Mouse (Mus musculus): ENCODE data around the gene C9. TPM values are rescaled to one million over a fixed set of nuclear protein-coding genes. Genes with fewer than 3 reads are reported as not detected.

The C9 gene
- total RNA-seq (2018; cell fraction: chromatin; rRNA removed), result not detected
- not detected for total RNA-seq (2018; cell fraction: cytosol; rRNA removed)
- total RNA-seq (2018; cell fraction: nucleus; rRNA removed), result not detected
- not detected in 3 replicates for polyA plus RNA-seq (2018)

DNA sequence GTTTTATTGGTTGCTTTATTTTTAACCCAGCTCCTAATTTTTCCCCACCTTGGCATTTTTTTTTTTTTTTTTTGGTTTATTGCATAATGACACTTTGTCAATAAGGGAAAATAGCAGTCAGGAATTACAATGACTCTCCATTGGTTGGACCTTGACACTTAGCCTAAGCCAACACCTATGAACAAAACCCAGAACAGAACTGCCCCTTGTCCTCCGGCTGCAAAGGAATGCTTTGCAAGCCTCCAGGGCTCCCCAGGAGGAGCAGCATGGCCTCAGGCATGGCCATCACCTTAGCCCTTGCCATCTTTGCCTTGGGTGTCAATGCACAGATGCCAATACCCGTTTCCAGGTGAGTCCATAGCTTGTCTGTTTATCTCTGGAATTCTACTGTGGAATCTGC, at the start of gene C9:
Gene C9 (plus strand): TSS at position 193 of the 400 bp plus-strand sequence.
- Histone ChIP-seq H3K79me2 (ENCODE audit: inconsistent target) (no peaks in the 10 kb centered on the region), H3K36me3 (ENCODE audit: inconsistent target) (no peaks in the 10 kb centered on the region), H3K4me3 (ENCODE audit: inconsistent target) (no peak within 1 kb of the TSS), H3K27ac (no peak within 1 kb of the TSS)
- 97% methylated on average over 2 of the region's 2 CpGs for WGBS (ENCODE audit: missing documents)

DNA sequence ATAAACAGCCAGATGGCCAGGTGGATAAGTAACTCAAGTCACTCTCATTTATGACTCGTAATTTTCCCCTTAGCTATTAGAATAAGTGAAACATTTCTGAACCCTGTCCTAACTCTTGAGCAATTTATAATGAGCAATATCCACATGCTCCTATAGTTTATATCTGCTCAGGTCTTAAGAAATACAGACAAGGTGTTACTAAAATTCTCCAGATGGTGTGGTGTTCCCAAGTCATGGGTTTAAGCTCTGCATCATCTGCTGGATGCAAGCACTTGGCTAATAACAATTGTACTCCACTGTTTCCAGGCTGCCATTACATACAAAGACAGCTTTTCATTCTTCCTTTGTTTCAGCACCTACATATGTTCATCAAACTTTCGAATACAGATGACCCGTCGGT, 46.9 kb upstream of the C9 start:
- 99% methylated on average over 4 of the region's 4 CpGs for WGBS (ENCODE audit: missing documents)
- no peak overlapping the region for H3K27ac ChIP-seq
- H3K4me3 ChIP-seq (ENCODE audit: inconsistent target), result no peak overlapping the region
- peaks cover 100% of the 10 kb centered on the region for H3K79me2 ChIP-seq (ENCODE audit: inconsistent target)
- H3K36me3 ChIP-seq (ENCODE audit: inconsistent target), result peaks cover 32% of the 10 kb centered on the region; the same call in 1 of the 2 replicates

DNA sequence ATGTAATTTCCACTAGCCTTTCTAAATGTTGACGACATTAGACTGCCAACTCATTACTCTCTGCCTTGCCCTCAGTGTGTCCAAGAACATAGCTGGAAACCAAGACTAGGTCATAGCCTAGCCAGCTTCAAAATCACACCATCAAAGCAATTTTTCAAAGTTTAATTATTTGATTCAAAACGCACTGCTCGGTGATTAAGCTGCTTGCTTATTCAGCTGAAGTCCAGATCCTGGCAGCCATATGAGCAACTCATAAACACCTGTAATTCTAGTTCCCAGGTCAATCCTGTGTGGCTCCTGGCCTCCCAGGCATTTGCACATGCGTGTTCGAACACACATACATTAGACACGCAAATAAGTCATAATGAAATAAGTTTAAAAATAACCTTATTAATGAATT, 46.2 kb upstream of the C9 start:
- WGBS (ENCODE audit: missing documents), result 99% methylated on average over 6 of the region's 6 CpGs
- Histone ChIP-seq H3K27ac (no peak overlapping the region), H3K79me2 (ENCODE audit: inconsistent target) (peaks cover 100% of the 10 kb centered on the region), H3K4me3 (ENCODE audit: inconsistent target) (no peak overlapping the region), H3K36me3 (ENCODE audit: inconsistent target) (peaks cover 26% of the 10 kb centered on the region; the same call in 1 of the 2 replicates)

DNA sequence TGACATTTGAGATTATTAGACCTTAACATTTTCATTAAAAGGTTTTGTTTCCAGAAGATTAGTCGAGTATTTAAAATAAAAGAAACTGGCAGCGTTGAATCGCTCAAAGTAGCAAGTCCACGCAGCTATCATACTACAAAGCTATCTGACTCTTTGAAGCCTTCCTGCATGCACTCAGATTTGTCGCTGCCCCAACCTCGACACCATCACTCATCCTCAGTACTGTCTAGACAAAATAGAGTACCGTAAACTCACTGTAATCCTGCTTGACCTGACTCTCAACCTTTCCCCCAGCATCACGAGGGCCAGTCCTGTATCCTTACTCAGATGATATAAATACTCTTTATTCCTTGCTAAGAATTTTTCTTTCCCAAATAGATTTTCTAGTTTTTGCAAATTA, 45.0 kb upstream of the C9 start:
- H3K36me3 ChIP-seq (ENCODE audit: inconsistent target), result peaks cover 27% of the 10 kb centered on the region; the same call in 1 of the 2 replicates
- H3K79me2 ChIP-seq (ENCODE audit: inconsistent target), result peaks cover 100% of the 10 kb centered on the region
- H3K4me3 ChIP-seq (ENCODE audit: inconsistent target), result no peak overlapping the region
- H3K27ac ChIP-seq, result no peak overlapping the region
- 97% methylated on average over 8 of the region's 8 CpGs for whole genome bisulfite sequencing (ENCODE audit: missing documents)

DNA sequence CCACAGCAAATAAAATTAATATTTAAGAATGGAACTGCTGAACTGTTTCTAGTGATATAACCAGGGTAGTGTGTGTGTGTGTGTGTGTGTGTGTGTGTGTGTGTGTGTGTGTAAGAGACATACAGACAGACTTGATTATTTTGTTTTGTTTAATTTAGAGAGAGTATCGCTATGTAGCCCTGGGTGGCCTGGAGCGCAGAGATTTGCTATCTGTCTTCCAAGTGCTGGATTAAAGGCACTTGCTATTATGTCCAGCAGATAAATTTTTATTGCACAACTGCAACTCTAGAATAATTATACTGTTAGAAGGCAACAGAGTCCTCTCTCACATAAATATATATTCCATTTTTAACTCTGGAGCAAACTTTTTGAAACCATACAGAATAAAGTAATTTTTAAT, 42.7 kb upstream of the C9 start:
- peaks cover 27% of the 10 kb centered on the region; the same call in 1 of the 2 replicates for H3K36me3 ChIP-seq (ENCODE audit: inconsistent target)
- no peak overlapping the region for H3K4me3 ChIP-seq (ENCODE audit: inconsistent target)
- 90% methylated on average over 2 of the region's 2 CpGs for WGBS (ENCODE audit: missing documents)
- H3K27ac ChIP-seq, result no peak overlapping the region
- peaks cover 100% of the 10 kb centered on the region for H3K79me2 ChIP-seq (ENCODE audit: inconsistent target)

DNA sequence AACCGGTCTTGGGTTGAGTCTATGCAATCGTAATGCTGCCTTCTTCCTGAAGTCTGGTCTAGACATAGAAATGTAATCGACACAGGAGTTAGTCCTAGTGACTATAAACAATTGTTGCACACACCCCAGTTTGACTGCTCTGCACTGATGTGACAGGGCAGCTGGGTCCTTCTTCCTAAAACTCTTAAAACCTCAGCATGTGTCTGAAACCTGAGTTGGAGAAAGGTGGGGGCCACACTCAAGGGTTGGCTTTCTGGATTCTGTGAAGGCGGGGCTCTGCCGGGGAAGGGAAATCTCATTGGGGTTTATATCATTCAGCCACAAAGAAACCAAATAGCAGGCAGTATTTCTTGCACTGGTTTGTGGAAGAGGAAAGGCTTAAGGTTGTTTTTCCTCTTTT, 41.0 kb upstream of the C9 start:
- Histone ChIP-seq H3K79me2 (ENCODE audit: inconsistent target) (peaks cover 100% of the 10 kb centered on the region), H3K27ac (peak overlapping the region; percentile 24), H3K36me3 (ENCODE audit: inconsistent target) (0 out of 2 replicates have a peak, but pooled peaks cover 21% of the 10 kb centered on the region), H3K4me3 (ENCODE audit: inconsistent target) (no peak overlapping the region)
- WGBS (ENCODE audit: missing documents), result 29% methylated on average over 5 of the region's 5 CpGs

DNA sequence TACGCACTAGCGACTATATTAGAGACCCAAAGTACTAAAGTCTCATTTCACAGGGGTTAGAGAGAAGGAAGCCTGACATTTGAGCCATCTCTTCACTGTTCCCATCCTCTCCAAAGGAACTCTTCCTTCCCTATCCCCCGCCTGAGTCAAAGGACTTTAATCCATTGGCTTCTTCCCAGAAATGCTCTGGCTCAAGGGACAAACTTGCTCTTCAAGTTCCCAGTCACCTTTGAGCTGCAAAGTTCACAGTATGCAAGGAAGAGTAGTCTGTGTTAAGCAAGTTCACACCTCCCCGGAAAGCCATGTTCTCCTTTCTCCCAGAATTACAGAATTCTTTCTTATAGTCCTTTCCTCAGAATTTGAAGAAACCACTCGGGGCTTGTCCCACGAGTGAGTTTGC, 38.4 kb upstream of the C9 start:
- Histone ChIP-seq H3K79me2 (ENCODE audit: inconsistent target) (peaks cover 96% of the 10 kb centered on the region), H3K36me3 (ENCODE audit: inconsistent target) (0 out of 2 replicates have a peak, but pooled peaks cover 16% of the 10 kb centered on the region), H3K4me3 (ENCODE audit: inconsistent target) (no peak overlapping the region), H3K27ac (0 out of 2 replicates have a peak overlapping the region, but pooled peaks have one; percentile 10)
- 96% methylated on average over 4 of the region's 6 CpGs for WGBS (ENCODE audit: missing documents)

DNA sequence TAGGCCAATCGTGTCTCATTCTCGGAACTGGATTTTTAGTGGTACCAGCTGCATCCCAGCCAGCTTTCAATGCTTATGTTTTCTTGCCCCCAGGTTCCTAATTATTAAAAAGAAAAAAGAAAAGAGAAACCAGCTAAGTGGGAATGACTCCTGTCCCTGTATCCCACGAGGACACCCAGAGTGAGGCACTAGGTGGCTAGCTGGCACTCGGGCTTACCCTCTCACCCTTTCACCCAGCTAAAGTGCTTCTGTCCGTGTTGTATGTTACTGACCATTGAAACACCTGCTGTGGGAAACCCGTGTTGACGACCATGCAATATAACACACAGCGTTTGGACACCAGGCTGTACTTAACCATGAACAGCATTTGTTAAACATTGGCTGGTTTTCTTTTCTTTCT, 36.1 kb upstream of the C9 start:
- Histone ChIP-seq H3K4me3 (ENCODE audit: inconsistent target) (no peak overlapping the region), H3K27ac (peak overlapping the region; percentile 95; the same call in 1 of the 2 replicates), H3K79me2 (ENCODE audit: inconsistent target) (peaks cover 96% of the 10 kb centered on the region), H3K36me3 (ENCODE audit: inconsistent target) (0 out of 2 replicates have a peak, but pooled peaks cover 16% of the 10 kb centered on the region)
- 95% methylated on average over 8 of the region's 8 CpGs for WGBS (ENCODE audit: missing documents)

DNA sequence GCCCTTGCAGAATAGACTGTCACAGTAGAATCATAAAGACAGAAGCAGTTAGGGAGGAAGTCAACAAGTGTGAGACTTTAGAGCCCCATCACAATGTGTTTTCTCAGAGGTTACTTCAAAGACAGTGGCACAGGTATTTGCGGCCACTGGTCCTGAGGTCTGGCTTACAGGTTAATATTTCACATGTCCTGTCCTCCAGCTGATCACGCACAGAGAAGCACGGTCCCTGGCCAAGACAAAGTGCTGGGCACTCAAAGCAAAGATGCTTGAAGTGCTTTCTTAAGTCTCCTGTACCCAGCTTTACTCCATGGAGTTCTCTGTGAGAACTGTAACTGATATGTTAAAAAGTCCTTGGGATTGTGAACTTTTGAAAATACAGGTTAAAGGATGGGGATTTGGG, 35.0 kb upstream of the C9 start:
- WGBS (ENCODE audit: missing documents), result 100% methylated on average over 3 of the region's 3 CpGs
- H3K79me2 ChIP-seq (ENCODE audit: inconsistent target), result peaks cover 96% of the 10 kb centered on the region
- 0 out of 2 replicates have a peak, but pooled peaks cover 11% of the 10 kb centered on the region for H3K36me3 ChIP-seq (ENCODE audit: inconsistent target)
- H3K4me3 ChIP-seq (ENCODE audit: inconsistent target), result no peak overlapping the region
- H3K27ac ChIP-seq, result peak overlapping the region; percentile 95

DNA sequence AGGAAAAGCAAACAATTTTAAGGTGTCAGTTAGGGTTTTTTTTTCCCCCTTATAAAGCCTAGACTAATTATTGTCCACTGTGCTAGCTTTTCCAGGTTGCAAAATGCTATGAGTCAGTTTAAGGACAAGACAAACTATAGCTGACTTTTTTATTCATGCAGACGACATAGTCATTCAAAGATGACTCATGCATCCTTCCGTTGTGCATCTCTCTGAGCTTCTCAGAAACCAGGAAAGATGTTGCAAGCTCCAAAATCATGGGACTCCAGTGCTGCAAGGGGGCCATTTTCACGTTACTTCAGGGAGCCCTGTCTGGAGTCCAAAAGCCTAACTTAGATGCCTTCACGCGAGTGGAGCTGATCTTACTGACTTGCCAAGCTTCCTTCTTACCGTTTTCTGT, 33.8 kb upstream of the C9 start:
- 0 out of 2 replicates have a peak, but pooled peaks cover 6% of the 10 kb centered on the region for H3K36me3 ChIP-seq (ENCODE audit: inconsistent target)
- peaks cover 96% of the 10 kb centered on the region for H3K79me2 ChIP-seq (ENCODE audit: inconsistent target)
- H3K4me3 ChIP-seq (ENCODE audit: inconsistent target), result no peak overlapping the region
- WGBS (ENCODE audit: missing documents), result 10% methylated on average over 6 of the region's 6 CpGs
- peak overlapping the region; percentile 95 for H3K27ac ChIP-seq

DNA sequence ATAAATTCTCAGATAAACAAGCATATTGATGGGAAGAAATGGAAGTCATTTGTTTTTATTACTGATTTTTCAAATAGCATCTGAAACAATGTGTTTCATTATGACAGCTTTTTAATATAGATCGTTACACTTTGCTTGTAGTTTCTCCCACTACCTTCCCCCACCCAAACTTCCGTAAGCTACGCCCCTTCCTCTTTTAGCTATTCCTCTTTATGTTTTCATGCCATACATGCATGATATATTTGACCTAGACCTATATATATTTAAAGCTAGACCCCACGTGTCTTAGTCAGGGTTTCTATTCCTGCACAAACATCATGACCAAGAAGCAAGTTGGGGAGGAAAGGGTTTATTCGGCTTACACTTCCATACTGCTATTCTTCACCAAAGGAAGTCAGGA, 29.8 kb upstream of the C9 start:
- H3K79me2 ChIP-seq (ENCODE audit: inconsistent target), result peaks cover 85% of the 10 kb centered on the region
- WGBS (ENCODE audit: missing documents), result 14% methylated on average over 3 of the region's 5 CpGs
- no peak overlapping the region for H3K4me3 ChIP-seq (ENCODE audit: inconsistent target)
- peak overlapping the region; percentile 95 for H3K27ac ChIP-seq
- peaks cover 35% of the 10 kb centered on the region for H3K36me3 ChIP-seq (ENCODE audit: inconsistent target)

DNA sequence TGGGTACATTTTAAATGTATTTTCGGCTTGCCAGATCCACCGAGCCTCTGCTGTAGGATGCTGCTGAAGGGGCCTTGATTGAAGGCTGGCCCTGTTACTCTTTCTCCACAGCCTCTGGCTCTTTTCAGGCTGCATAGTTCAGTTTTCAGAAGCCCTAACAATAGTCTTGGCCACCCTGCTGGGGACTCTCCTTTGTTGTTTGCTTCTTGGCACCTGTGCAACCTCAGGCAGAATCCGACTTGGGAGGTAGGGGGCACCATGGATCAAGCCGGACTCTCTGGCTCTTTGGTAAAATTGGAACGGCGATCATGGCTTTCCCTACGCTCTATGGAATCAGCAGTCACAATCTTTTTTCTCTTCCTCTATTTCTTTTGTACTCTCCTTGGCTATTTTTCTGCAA, 13.3 kb upstream of the C9 start:
- H3K4me3 ChIP-seq (ENCODE audit: inconsistent target), result no peak overlapping the region
- 88% methylated on average over 7 of the region's 7 CpGs for WGBS (ENCODE audit: missing documents)
- H3K79me2 ChIP-seq (ENCODE audit: inconsistent target), result no peaks in the 10 kb centered on the region
- H3K36me3 ChIP-seq (ENCODE audit: inconsistent target), result peaks cover 92% of the 10 kb centered on the region
- no peak overlapping the region for H3K27ac ChIP-seq

DNA sequence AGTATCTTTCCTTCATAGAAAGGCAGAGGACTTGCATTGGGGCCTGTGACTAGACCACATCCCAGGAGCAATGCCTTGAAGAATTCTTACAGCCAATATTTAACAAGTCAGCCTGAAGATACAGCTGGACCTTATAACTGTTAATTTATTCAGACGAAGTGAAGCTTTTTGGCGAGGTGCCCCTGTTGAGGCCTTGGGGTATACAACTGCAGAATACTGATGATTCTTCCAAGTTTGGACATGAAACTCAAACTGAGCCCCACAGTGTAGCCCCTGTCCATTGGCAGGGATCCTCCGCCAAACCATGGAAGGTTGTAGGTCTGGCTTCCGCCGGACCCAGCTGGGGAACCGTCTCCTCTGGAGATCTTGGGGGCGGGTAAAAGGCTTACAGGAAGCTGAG, 12.7 kb upstream of the C9 start:
- Histone ChIP-seq H3K4me3 (ENCODE audit: inconsistent target) (no peak overlapping the region), H3K79me2 (ENCODE audit: inconsistent target) (no peaks in the 10 kb centered on the region), H3K27ac (no peak overlapping the region), H3K36me3 (ENCODE audit: inconsistent target) (peaks cover 92% of the 10 kb centered on the region)
- 90% methylated on average over 7 of the region's 7 CpGs for WGBS (ENCODE audit: missing documents)

DNA sequence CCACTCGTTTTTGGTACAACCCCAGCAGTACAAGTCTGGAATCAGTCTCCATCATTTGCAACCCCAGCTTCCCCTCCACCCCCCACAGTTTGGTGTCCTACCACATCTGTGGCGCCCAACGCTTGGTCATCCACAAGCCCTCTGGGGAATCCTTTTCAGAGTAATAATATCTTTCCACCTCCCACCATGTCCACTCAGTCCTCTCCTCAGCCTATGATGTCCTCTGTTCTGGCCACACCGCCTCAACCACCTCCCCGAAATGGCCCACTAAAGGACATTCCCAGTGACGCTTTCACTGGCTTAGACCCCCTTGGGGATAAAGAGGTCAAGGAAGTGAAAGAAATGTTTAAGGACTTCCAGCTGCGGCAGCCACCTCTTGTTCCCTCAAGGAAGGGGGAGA, 9.8 kb upstream of the C9 start:
- H3K27ac ChIP-seq, result no peak overlapping the region
- H3K79me2 ChIP-seq (ENCODE audit: inconsistent target), result no peaks in the 10 kb centered on the region
- 93% methylated on average over 7 of the region's 7 CpGs for WGBS (ENCODE audit: missing documents)
- no peak overlapping the region for H3K4me3 ChIP-seq (ENCODE audit: inconsistent target)
- peaks cover 90% of the 10 kb centered on the region for H3K36me3 ChIP-seq (ENCODE audit: inconsistent target)

DNA sequence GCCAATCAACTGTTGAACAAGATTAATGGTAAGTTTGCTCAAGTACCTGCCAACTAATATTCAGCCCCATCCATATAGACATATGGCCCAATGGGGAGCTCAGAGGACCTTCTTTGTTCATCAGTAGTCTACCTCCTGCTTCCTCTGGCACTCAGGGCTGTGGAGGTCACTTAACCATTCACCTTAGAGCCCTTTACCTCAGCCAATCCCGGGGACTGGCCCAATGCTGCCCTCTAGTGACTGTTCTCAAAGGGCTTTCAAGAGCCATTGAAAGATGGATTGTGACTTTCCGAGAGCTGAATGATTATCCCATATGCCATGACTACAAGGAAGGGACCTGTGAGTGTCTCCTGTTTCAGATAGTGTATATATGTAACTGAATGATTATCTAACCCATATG, 9.4 kb upstream of the C9 start:
- H3K27ac ChIP-seq, result no peak overlapping the region
- no peaks in the 10 kb centered on the region for H3K79me2 ChIP-seq (ENCODE audit: inconsistent target)
- peaks cover 85% of the 10 kb centered on the region for H3K36me3 ChIP-seq (ENCODE audit: inconsistent target)
- no peak overlapping the region for H3K4me3 ChIP-seq (ENCODE audit: inconsistent target)
- 52% methylated on average over 2 of the region's 2 CpGs for WGBS (ENCODE audit: missing documents)

DNA sequence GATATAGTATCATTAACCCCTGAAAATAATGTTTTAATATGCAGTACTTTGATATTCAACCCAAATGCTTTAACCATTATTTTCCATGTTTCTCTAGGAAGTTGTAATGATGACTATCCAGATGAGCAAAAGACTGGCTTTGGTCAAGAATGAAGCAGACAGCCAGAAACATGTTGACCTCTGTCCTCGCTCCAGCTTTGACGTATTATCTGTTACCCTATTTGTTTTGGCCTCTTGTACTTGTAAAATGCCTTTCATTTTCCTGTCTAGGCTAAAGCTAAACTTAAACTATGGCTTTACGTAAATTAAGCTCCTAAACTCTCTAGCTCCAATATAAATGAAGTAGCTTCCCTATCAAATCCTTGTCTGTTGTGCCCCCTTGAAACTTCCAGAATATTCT, 6.4 kb upstream of the C9 start:
- Histone ChIP-seq H3K4me3 (ENCODE audit: inconsistent target) (no peak overlapping the region), H3K79me2 (ENCODE audit: inconsistent target) (no peaks in the 10 kb centered on the region), H3K36me3 (ENCODE audit: inconsistent target) (peaks cover 63% of the 10 kb centered on the region), H3K27ac (no peak overlapping the region)
- WGBS (ENCODE audit: missing documents), result 95% methylated on average over 3 of the region's 3 CpGs
